Mouse (Mus musculus): ENCODE results near the gene Rftn1. TPM values are rescaled to one million over a fixed set of nuclear protein-coding genes. Genes with fewer than 3 reads are reported as not detected.

The Rftn1 gene
- polyA plus RNA-seq, 1 experiment from 2014 or later, result 9.0 TPM

DNA sequence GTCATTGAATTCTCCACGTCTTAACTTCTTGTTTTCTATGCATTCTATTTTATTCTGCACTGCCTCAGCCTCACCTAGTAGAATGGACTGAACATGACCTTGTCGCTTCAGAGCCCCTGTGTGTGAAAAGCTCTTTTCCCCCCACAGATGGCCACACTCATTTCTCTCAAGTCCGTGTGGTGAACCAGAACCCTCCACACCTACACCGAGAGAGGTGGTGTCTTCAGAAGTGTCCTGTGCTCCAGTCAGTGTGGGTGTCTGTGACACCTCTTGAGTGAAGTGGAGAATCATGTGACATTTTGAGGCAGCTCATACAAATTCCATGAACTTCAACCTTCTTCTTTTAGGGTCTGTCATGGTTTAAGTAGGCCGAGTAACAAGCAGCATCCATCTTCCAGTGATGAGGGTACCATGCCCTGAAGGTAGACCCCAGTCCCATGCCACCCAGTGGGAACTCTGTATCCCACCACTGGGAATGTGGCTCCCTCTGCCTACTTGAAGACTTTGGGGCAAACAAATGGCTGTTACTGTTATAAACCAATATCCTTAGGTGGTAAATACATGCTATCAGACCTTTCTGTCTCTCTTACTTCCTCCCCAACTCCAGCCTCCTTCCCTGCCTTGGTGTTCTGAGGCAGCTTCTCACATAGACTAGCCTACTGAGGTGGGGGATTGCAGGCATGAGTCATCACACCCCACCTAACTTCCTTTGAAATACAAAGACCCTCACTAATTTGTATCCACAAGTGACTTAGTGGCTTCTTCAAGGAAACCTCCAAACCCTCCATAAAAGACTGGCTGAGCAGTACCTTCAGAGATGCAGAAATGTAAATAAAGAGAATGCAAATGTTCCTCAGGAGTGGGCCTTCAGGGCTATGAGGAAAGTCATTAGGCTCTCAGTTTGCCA, 122.4 kb downstream of the Rftn1 start:
- no peak overlapping the region for H3K4me3 ChIP-seq (ENCODE audit: low read length)
- H3K4me1 ChIP-seq (ENCODE audit: control insufficient read depth, insufficient read depth, low read length), result 0 out of 2 replicates have a peak, but pooled peaks cover 3% of the 10 kb centered on the region
- no peak for ATAC-seq
- no peak overlapping the region for H3K9ac ChIP-seq (ENCODE audit: low read depth, low read length)
- H3K27ac ChIP-seq (ENCODE audit: low read length), result no peak overlapping the region
- no peaks in the 10 kb centered on the region for H3K9me3 ChIP-seq (ENCODE audit: control insufficient read depth, low read length)
- H3K4me2 ChIP-seq (ENCODE audit: low read depth, low read length), result no peak overlapping the region
- WGBS, result 83% methylated on average over 5 of the region's 5 CpGs
- H3K27me3 ChIP-seq (replicated peaks; ENCODE audit: control insufficient read depth, insufficient read depth, low read length), result no peaks in the 10 kb centered on the region
- H3K36me3 ChIP-seq (ENCODE audit: control insufficient read depth, insufficient read depth, low read length), result no peaks in the 10 kb centered on the region

DNA sequence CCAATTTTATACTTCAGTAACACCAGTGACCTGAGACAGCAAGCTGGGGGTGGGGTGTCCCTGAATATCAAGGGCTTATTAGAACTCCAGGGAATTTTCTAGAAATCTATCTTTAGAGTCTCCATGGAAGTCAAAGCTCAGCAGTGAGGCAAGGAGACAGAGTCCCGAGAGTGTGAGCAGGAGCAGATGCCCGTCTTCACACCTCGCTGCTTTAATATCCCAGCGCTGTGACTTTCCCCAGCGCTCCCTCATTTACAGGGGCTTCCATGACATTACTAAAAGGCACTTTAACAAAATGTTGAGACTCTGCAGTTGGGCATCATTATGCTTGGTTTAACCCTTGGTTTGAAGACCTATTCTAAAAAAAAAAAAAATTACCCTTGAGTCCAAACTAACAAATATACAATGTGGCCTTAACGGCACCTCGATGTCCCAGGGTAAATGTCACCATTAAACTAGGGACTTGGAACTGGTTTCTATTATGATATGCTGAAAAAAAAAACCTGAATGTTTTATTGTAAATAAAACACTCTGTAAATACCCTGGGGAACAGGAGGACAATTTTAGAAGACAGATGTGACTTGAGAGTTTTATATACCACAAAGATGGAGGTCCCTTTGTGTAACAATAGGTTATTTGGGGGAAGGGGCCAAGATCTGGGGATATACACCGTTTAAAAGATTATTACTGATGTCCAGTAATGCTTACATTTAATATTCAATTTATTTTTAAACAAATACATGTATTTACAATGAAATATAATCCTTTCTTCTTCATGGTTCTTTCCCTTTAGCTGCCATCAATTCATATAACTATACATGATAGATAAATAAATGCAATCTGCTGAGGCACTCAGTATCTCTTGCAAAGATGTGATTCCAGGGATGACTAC, 123.4 kb downstream of the Rftn1 start:
- Histone ChIP-seq H3K9me3 (ENCODE audit: control insufficient read depth, low read length) (no peaks in the 10 kb centered on the region), H3K4me3 (ENCODE audit: low read length) (no peak overlapping the region), H3K27me3 (replicated peaks; ENCODE audit: control insufficient read depth, insufficient read depth, low read length) (no peaks in the 10 kb centered on the region), H3K4me2 (ENCODE audit: low read depth, low read length) (no peak overlapping the region), H3K4me1 (ENCODE audit: control insufficient read depth, insufficient read depth, low read length) (0 out of 2 replicates have a peak, but pooled peaks cover 3% of the 10 kb centered on the region), H3K27ac (ENCODE audit: low read length) (no peak overlapping the region), H3K9ac (ENCODE audit: low read depth, low read length) (no peak overlapping the region), H3K36me3 (ENCODE audit: control insufficient read depth, insufficient read depth, low read length) (no peaks in the 10 kb centered on the region)
- ATAC-seq, result no peak
- WGBS, result 84% methylated on average over 8 of the region's 8 CpGs

DNA sequence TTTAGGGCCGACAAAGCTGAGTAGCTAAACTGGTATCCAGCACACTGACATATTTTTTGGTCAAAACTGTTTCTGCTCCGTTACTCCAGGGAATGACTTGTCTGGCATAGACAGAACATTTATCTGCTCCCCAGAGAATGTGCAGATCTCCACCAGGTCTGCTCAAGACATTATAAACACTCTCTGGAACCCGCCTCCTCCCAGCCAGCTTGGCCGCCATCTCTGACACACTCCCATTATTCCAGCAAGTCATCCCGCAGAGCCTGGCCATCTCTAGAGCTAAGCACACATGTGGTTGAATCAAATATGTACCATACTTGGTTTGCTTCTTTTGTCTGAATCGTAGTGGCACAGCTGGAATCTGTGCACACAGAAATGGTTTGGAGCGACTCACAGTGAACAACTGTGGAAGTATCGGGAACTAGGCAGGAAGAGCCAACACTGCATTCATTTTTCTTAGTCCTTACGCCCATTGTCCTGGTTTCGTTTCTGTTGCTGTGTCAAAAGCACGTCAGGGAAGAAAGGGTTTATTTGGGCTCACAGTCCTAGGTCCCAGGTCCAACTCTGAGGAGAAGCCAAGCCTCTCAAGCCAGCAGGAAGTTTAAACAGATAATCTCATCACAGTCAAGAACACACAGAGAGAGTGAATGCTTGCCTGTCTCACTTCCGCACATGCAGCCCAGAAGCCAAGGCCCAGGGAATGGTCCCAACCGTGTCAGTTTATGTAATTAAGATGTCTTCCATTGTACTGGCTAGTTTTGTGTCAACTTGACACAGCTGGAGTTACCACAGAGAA, 126.4 kb downstream of the Rftn1 start:
- Histone ChIP-seq H3K9me3 (ENCODE audit: control insufficient read depth, low read length) (no peaks in the 10 kb centered on the region), H3K27me3 (replicated peaks; ENCODE audit: control insufficient read depth, insufficient read depth, low read length) (no peaks in the 10 kb centered on the region), H3K9ac (ENCODE audit: low read depth, low read length) (no peak overlapping the region), H3K4me2 (ENCODE audit: low read depth, low read length) (no peak overlapping the region), H3K4me3 (ENCODE audit: low read length) (no peak overlapping the region), H3K4me1 (ENCODE audit: control insufficient read depth, insufficient read depth, low read length) (no peaks in the 10 kb centered on the region), H3K27ac (ENCODE audit: low read length) (no peak overlapping the region), H3K36me3 (ENCODE audit: control insufficient read depth, insufficient read depth, low read length) (no peaks in the 10 kb centered on the region)
- no peak for ATAC-seq
- 71% methylated on average over 13 of the region's 13 CpGs for WGBS

DNA sequence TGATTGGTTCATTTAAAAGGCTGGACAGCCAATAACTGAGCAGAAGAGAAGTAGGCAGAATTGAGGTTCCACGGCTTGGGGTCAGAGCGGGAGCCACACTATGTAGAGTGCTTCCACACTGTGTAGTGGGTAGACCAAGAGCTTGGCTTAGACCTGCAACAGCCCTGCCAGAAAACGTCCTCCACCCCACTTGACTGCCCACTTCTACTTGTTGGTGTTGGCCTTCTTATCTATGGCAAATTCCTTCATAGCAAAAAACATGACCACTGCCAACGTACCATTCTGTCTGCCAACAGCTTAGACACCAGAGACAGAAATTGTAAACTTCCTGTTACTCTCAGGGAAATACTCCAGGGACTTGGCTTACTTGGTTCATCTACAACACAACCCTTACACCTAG, 127.8 kb downstream of the Rftn1 start:
- Histone ChIP-seq H3K36me3 (ENCODE audit: control insufficient read depth, insufficient read depth, low read length) (no peaks in the 10 kb centered on the region), H3K4me3 (ENCODE audit: low read length) (no peak overlapping the region), H3K27ac (ENCODE audit: low read length) (no peak overlapping the region), H3K9me3 (ENCODE audit: control insufficient read depth, low read length) (no peaks in the 10 kb centered on the region), H3K4me2 (ENCODE audit: low read depth, low read length) (no peak overlapping the region), H3K4me1 (ENCODE audit: control insufficient read depth, insufficient read depth, low read length) (no peaks in the 10 kb centered on the region), H3K27me3 (replicated peaks; ENCODE audit: control insufficient read depth, insufficient read depth, low read length) (no peaks in the 10 kb centered on the region), H3K9ac (ENCODE audit: low read depth, low read length) (no peak overlapping the region)
- no peak for ATAC-seq
- WGBS, result 82% methylated on average over 4 of the region's 4 CpGs

DNA sequence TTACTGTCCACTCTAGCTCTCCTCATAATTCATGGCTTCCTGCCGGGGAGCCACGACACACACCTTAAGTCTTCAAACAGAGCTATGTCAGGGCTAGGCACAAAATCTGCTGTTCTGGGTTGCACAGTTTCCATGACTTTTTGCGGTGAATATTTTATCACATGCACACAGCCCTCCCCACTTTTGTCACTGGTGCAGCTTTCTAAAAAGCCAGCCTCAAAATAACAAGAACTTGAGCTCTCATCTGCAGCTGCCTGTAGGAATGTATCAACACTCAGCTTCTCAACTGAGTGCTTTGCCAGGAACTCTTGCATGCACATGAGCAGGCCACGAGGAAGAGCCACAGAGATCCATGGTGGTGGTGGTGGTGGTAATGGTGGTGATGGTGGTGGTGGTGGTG, 129.0 kb downstream of the Rftn1 start:
- no peaks in the 10 kb centered on the region for H3K4me1 ChIP-seq (ENCODE audit: control insufficient read depth, insufficient read depth, low read length)
- H3K27me3 ChIP-seq (replicated peaks; ENCODE audit: control insufficient read depth, insufficient read depth, low read length), result no peaks in the 10 kb centered on the region
- H3K27ac ChIP-seq (ENCODE audit: low read length), result no peak overlapping the region
- H3K9ac ChIP-seq (ENCODE audit: low read depth, low read length), result no peak overlapping the region
- H3K9me3 ChIP-seq (ENCODE audit: control insufficient read depth, low read length), result no peaks in the 10 kb centered on the region
- no peak overlapping the region for H3K4me2 ChIP-seq (ENCODE audit: low read depth, low read length)
- H3K4me3 ChIP-seq (ENCODE audit: low read length), result no peak overlapping the region
- no peaks in the 10 kb centered on the region for H3K36me3 ChIP-seq (ENCODE audit: control insufficient read depth, insufficient read depth, low read length)
- no peak for ATAC-seq
- 87% methylated on average over 4 of the region's 4 CpGs for WGBS

DNA sequence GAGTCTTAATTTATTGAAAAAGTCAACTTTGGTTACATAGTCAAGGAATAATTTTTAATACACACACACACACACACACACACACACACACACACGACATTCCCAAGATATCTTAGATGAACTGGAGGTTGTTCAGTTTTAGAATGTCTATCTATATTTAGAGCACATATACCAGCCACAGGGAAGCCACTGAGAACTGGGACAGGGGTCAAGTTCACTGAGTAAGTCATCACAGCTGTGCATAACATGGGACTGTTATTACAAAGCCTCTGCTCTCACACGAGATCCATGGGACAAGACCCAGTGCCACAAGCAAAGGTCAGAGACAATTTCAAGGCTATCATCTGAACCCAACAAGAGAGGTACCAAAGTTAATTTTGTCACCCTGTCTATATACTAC, 130.3 kb downstream of the Rftn1 start:
- 62% methylated on average over 2 of the region's 2 CpGs for WGBS
- Histone ChIP-seq H3K9ac (ENCODE audit: low read depth, low read length) (no peak overlapping the region), H3K27ac (ENCODE audit: low read length) (no peak overlapping the region), H3K4me2 (ENCODE audit: low read depth, low read length) (no peak overlapping the region), H3K4me1 (ENCODE audit: control insufficient read depth, insufficient read depth, low read length) (no peaks in the 10 kb centered on the region), H3K27me3 (replicated peaks; ENCODE audit: control insufficient read depth, insufficient read depth, low read length) (no peaks in the 10 kb centered on the region), H3K4me3 (ENCODE audit: low read length) (no peak overlapping the region), H3K36me3 (ENCODE audit: control insufficient read depth, insufficient read depth, low read length) (no peaks in the 10 kb centered on the region), H3K9me3 (ENCODE audit: control insufficient read depth, low read length) (no peaks in the 10 kb centered on the region)
- no peak for ATAC-seq

DNA sequence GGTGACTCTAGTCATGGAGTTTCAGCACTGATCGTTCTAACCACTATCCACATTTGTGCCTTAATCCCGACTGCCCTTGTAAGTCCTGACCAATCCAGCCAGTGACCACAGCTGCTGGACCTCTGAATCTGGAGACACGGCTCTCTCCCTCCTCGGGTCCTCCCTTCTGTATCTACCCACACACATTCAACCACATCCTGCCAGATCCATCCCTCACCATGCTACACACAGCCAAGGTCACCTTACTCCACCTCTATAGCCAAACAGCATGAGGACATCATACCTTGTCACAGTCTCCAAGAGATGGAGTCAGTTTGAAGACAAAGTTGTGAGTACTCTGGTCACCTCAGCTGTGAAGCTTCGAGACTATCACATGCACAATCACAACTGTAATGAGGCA, 131.1 kb downstream of the Rftn1 start:
- no peak overlapping the region for H3K4me3 ChIP-seq (ENCODE audit: low read length)
- H3K36me3 ChIP-seq (ENCODE audit: control insufficient read depth, insufficient read depth, low read length), result no peaks in the 10 kb centered on the region
- no peak overlapping the region for H3K27ac ChIP-seq (ENCODE audit: low read length)
- H3K9me3 ChIP-seq (ENCODE audit: control insufficient read depth, low read length), result no peaks in the 10 kb centered on the region
- H3K9ac ChIP-seq (ENCODE audit: low read depth, low read length), result no peak overlapping the region
- ATAC-seq, result no peak
- no peak overlapping the region for H3K4me2 ChIP-seq (ENCODE audit: low read depth, low read length)
- 85% methylated on average over 5 of the region's 5 CpGs for WGBS
- H3K4me1 ChIP-seq (ENCODE audit: control insufficient read depth, insufficient read depth, low read length), result no peaks in the 10 kb centered on the region
- H3K27me3 ChIP-seq (replicated peaks; ENCODE audit: control insufficient read depth, insufficient read depth, low read length), result no peaks in the 10 kb centered on the region

DNA sequence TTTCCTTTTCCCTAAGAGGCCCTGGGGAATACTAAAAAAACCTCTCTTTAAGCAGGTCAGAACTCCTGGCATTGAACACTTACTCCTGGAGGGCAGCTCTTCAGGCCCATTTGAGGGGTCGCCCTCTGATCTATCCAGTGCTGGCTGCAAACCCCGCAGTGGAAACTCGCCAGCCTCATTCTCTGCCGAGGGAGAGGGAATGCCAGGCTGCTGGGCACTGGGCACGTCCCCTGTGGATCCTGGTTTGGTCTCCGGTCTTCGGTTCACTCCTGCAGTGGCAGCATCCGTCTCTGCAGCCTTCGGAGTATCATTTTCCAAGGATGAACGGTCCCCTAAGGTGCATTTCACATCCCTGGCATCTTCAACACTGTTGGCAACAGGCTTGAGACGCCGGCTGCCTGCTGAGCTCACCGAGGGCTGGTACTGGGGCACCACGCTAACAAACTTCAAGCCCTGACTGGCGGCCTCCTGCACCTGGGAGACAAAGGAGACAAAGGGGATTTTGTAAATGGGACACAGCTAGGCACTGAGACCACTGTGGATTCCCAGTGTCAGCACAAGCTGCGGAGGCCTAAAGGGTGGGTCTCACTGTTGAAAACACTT, 135.2 kb downstream of the Rftn1 start:
- Histone ChIP-seq H3K4me1 (ENCODE audit: control insufficient read depth, insufficient read depth, low read length) (no peaks in the 10 kb centered on the region), H3K4me2 (ENCODE audit: low read depth, low read length) (no peak overlapping the region), H3K27ac (ENCODE audit: low read length) (no peak overlapping the region), H3K9me3 (ENCODE audit: control insufficient read depth, low read length) (no peaks in the 10 kb centered on the region), H3K4me3 (ENCODE audit: low read length) (no peak overlapping the region), H3K27me3 (replicated peaks; ENCODE audit: control insufficient read depth, insufficient read depth, low read length) (no peaks in the 10 kb centered on the region), H3K9ac (ENCODE audit: low read depth, low read length) (no peak overlapping the region), H3K36me3 (ENCODE audit: control insufficient read depth, insufficient read depth, low read length) (no peaks in the 10 kb centered on the region)
- ATAC-seq, result no peak
- WGBS, result 82% methylated on average over 16 of the region's 16 CpGs
